Mouse (Mus musculus) liver, embryonic 14.5 days (tissue): Measurements from ENCODE around the gene Arhgap27. TPM values are rescaled to one million over a fixed set of nuclear protein-coding genes. Genes with fewer than 3 reads are reported as not detected.

ENCODE experiments used
- ATAC-seq: fragments of 200-750 bp; cut with Nextera tagmentation; 2 replicates; pipeline ENCODE4 v1.8.0; 2017; ENCODE audit warnings: moderate number of reproducible peaks, mild to moderate bottlenecking, moderate library complexity; ENCODE audit not compliant: insufficient read depth
- DNase-seq, 3 experiments: peaks; one replicate each; pipeline ENCODE4 v3.0.0-alpha.2; 2012 to 2013; ENCODE audit warnings: low read depth in 3 of 3, low spot score in 3 of 3
- H3K27ac ChIP-seq: fragments of 300-500 bp; sonication (generic); 2 replicates; pipeline ENCODE4 v1.5.1; 2014; ENCODE audit warnings: moderate library complexity, mild to moderate bottlenecking, control low read depth, inconsistent platforms
- H3K27me3 ChIP-seq: fragments of 300-500 bp; sonication (generic); 2 replicates; pipeline ENCODE4 v1.6.1; 2014; ENCODE audit warnings: mild to moderate bottlenecking, low read length, moderate library complexity; ENCODE audit not compliant: control insufficient read depth, insufficient read depth
- H3K36me3 ChIP-seq: fragments of 300-500 bp; sonication (generic); replicated peaks from 2 replicates; pipeline ENCODE4 v1.6.1; 2014; ENCODE audit warnings: low read depth; ENCODE audit not compliant: control insufficient read depth, insufficient read depth
- H3K4me1 ChIP-seq, 2 experiments: fragments of 200-500 bp in 1 of 2; fragments of 300-500 bp in 1 of 2; sonication (generic) in 1 of 2; replicated peaks; 2 replicates each; pipeline ENCODE4 v1.6.1; 2012 to 2014; ENCODE audit warnings: antibody characterized with exemption in 1 of 2, inconsistent platforms in 1 of 2, low read length in 1 of 2; ENCODE audit not compliant: control insufficient read depth in 2 of 2, insufficient read depth in 2 of 2
- H3K4me2 ChIP-seq: fragments of 300-500 bp; sonication (generic); 2 replicates; pipeline ENCODE4 v1.6.1; 2014; ENCODE audit warnings: low read depth, mild to moderate bottlenecking, control low read depth, moderate library complexity
- H3K4me3 ChIP-seq, 2 experiments: fragments of 200-500 bp in 1 of 2; fragments of 300-500 bp in 1 of 2; sonication (generic) in 1 of 2; 2 replicates each; pipeline ENCODE4 v1.5.1; 2012 to 2014; ENCODE audit warnings: low read depth in 2 of 2, low read length in 2 of 2, mild to moderate bottlenecking in 2 of 2, control low read depth in 1 of 2, inconsistent platforms in 1 of 2, moderate library complexity in 1 of 2; ENCODE audit not compliant: insufficient read depth in 1 of 2
- H3K9ac ChIP-seq: fragments of 300-500 bp; sonication (generic); replicated peaks from 2 replicates; pipeline ENCODE4 v1.6.1; 2014; ENCODE audit warnings: mild to moderate bottlenecking, control low read depth, moderate library complexity
- H3K9me3 ChIP-seq: fragments of 300-500 bp; sonication (generic); 2 replicates; pipeline ENCODE4 v1.6.1; 2016; ENCODE audit warnings: low read length, mixed read lengths; ENCODE audit not compliant: control insufficient read depth
- CTCF ChIP-seq: IDR thresholded peaks from 2 replicates; pipeline ENCODE4 v1.5.1; 2016; ENCODE audit warnings: antibody characterized with exemption, low read depth, control low read depth
- EP300 ChIP-seq: IDR thresholded peaks from 2 replicates; pipeline ENCODE4 v1.6.1; 2016; ENCODE audit warnings: antibody characterized with exemption, low read depth
- WGBS: fragments of 180-500 bp; shearing (Covaris S2); extraction: QIAGEN DNeasy Blood & Tissue Kit; methylation state at CpG from one replicate; pipeline ENCODE4 v1.1.7; 2014; ENCODE audit not compliant: insufficient replicate concordance; 5-methylcytosine and 5-hydroxymethylcytosine counted together
- polyA plus RNA-seq, 2 experiments: library from polyadenylated mRNA; depleted of rRNA in 1 of 2; stranded (reverse) in 1 of 2; unstranded in 1 of 2; fragments of >200 nt; fragmentation: Nextera tagmentation in 1 of 2; extraction: Ambion mirVana in 1 of 2; gene quantifications; 2 replicates each; pipeline versions ENCODE4 v1.2.1 to v1.2.3; 2012 to 2014

Gene Arhgap27
- polyA plus RNA-seq, 2 experiments: 1.4 to 2.6 TPM

GRCm38 (mm10) chr11:103285951-103286350 lies 77.5 kb downstream of the Arhgap27 start:
- H3K27me3 ChIP-seq: no peaks in the 10 kb centered on the region
- WGBS: 39% methylated on average over 6 of the region's 6 CpGs
- H3K36me3 ChIP-seq: no peaks in the 10 kb centered on the region
- DNase-seq (no peak), ATAC-seq (no peak)
- no peak overlapping the region for H3K9ac ChIP-seq
- no peak for TF ChIP-seq CTCF
- TF ChIP-seq EP300: no peak
- no peak overlapping the region for H3K27ac ChIP-seq
- H3K9me3 ChIP-seq: no peaks in the 10 kb centered on the region
- peaks cover 0 to 7% of the 10 kb centered on the region in 2 experiments; a peak in 3 of 4 replicates for H3K4me1 ChIP-seq
- no peak overlapping the region for H3K4me3 ChIP-seq
- no peak overlapping the region for H3K4me2 ChIP-seq

GRCm38 (mm10) chr11:103285276-103285675 lies 78.2 kb downstream of the Arhgap27 start:
- TF ChIP-seq CTCF: no peak
- TF ChIP-seq EP300: no peak
- H3K9ac ChIP-seq: no peak overlapping the region
- H3K4me2 ChIP-seq: no peak overlapping the region
- H3K4me3 ChIP-seq: no peak overlapping the region
- H3K27ac ChIP-seq: no peak overlapping the region
- DNase-seq (no peak), ATAC-seq (no peak)
- peaks cover 0 to 7% of the 10 kb centered on the region in 2 experiments; a peak in 3 of 4 replicates for H3K4me1 ChIP-seq
- no peaks in the 10 kb centered on the region for H3K27me3 ChIP-seq
- no peaks in the 10 kb centered on the region for H3K9me3 ChIP-seq
- WGBS: 74% methylated on average over 10 of the region's 10 CpGs
- H3K36me3 ChIP-seq: no peaks in the 10 kb centered on the region

GRCm38 (mm10) chr11:103281784-103282183 lies 81.7 kb downstream of the Arhgap27 start:
- no peak overlapping the region for H3K4me3 ChIP-seq
- no peak overlapping the region for H3K9ac ChIP-seq
- no peaks in the 10 kb centered on the region for H3K27me3 ChIP-seq
- no peaks in the 10 kb centered on the region for H3K4me1 ChIP-seq
- ATAC-seq (no peak), DNase-seq (no peak)
- H3K9me3 ChIP-seq: no peaks in the 10 kb centered on the region
- no peaks in the 10 kb centered on the region for H3K36me3 ChIP-seq
- TF ChIP-seq EP300: no peak
- TF ChIP-seq CTCF: no peak
- H3K4me2 ChIP-seq: no peak overlapping the region
- 9% methylated on average over 7 of the region's 7 CpGs for WGBS
- no peak overlapping the region for H3K27ac ChIP-seq

Other genes starting within 250 kb of the Arhgap27 start
- gene Hexim1, start 247.5 kb downstream of the Arhgap27 start, polyA plus RNA-seq (2012; rRNA removed): 8.4 and 11.4 TPM in 2 replicates
- gene Hexim1, start 247.5 kb downstream of the Arhgap27 start, polyA plus RNA-seq (2014; fragmentation: Nextera tagmentation; extraction: Ambion mirVana): 2.4 and 2.6 TPM in 2 replicates
- 2.2 and 3.5 TPM in 2 replicates for gene Hexim2, start 231.3 kb downstream of the Arhgap27 start, polyA plus RNA-seq (2012; rRNA removed)
- 3.4 and 4.4 TPM in 2 replicates for gene Hexim2, start 231.3 kb downstream of the Arhgap27 start, polyA plus RNA-seq (2014; fragmentation: Nextera tagmentation; extraction: Ambion mirVana)
- gene Fmnl1, start 192.6 kb downstream of the Arhgap27 start, polyA plus RNA-seq (2012; rRNA removed): 2.3 and 3.5 TPM in 2 replicates
- gene Fmnl1, start 192.6 kb downstream of the Arhgap27 start, polyA plus RNA-seq (2014; fragmentation: Nextera tagmentation; extraction: Ambion mirVana): 2.3 and 3.5 TPM in 2 replicates
- gene 1700023F06Rik, start 155.1 kb downstream of the Arhgap27 start, polyA plus RNA-seq (2012; rRNA removed): not detected in 2 replicates
- gene 1700023F06Rik, start 155.1 kb downstream of the Arhgap27 start, polyA plus RNA-seq (2014; fragmentation: Nextera tagmentation; extraction: Ambion mirVana): not detected in 2 replicates
- gene Spata32, start 145.3 kb downstream of the Arhgap27 start, polyA plus RNA-seq (2012; rRNA removed): not detected in 2 replicates
- 0.13 TPM in 1 of 2 replicates, not detected in the other for gene Spata32, start 145.3 kb downstream of the Arhgap27 start, polyA plus RNA-seq (2014; fragmentation: Nextera tagmentation; extraction: Ambion mirVana)
- gene Map3k14, start 96.2 kb downstream of the Arhgap27 start, polyA plus RNA-seq (2012; rRNA removed): 0.47 and 0.54 TPM in 2 replicates
- gene Map3k14, start 96.2 kb downstream of the Arhgap27 start, polyA plus RNA-seq (2014; fragmentation: Nextera tagmentation; extraction: Ambion mirVana): 0.14 and 0.18 TPM in 2 replicates
- gene Plekhm1, start 49.0 kb upstream of the Arhgap27 start, polyA plus RNA-seq (2012; rRNA removed): 3.7 TPM in 2 replicates
- gene Plekhm1, start 49.0 kb upstream of the Arhgap27 start, polyA plus RNA-seq (2014; fragmentation: Nextera tagmentation; extraction: Ambion mirVana): 3.3 and 3.9 TPM in 2 replicates
- gene Lrrc37a, start 140.9 kb upstream of the Arhgap27 start, polyA plus RNA-seq (2012; rRNA removed): not detected in 2 replicates
- gene Lrrc37a, start 140.9 kb upstream of the Arhgap27 start, polyA plus RNA-seq (2014; fragmentation: Nextera tagmentation; extraction: Ambion mirVana): not detected in 2 replicates